12 mouse cellular contexts compared by ENCODE assay signal in genomic region chr1:39754224-39754957, GRCm38 (mm10). TPM values are rescaled to one million over a fixed set of nuclear protein-coding genes. Genes with fewer than 3 reads are reported as not detected.
DNase-seq lines count a peak whose midpoint lies in the region; ATAC-seq lines count a peak whose summit lies in the region.
"Had no signal": no experiment of that assay in that cellular context is flagged by ENCODE, and none has a peak within 500 bp of the region (broad histone marks: within the 10 kb centered on the region; RNA-seq: fewer than 3 reads in every experiment).

No protein-coding gene starts in this region.

- peak overlapping the region; percentile 24 for H3K27ac ChIP-seq in liver, embryonic 13.5 days
- H3K27ac ChIP-seq in hindbrain, embryonic 11.5 days (ENCODE audit: low read depth, low read length), result no peak overlapping the region
- H3K27ac ChIP-seq: midbrain, embryonic 10.5 days had no signal

- H3K36me3 ChIP-seq in liver, embryonic 13.5 days, result no peaks in the 10 kb centered on the region
- H3K36me3 ChIP-seq in hindbrain, embryonic 11.5 days (ENCODE audit: control insufficient read depth, insufficient read depth, low read length), result no peaks in the 10 kb centered on the region
- H3K36me3 ChIP-seq: midbrain, embryonic 10.5 days had no signal

- ATAC-seq in liver, embryonic 13.5 days (ENCODE audit: low read depth), result peak; percentile 84
- no peak for ATAC-seq in hindbrain, embryonic 11.5 days (ENCODE audit: low FRiP score)

- DNase-seq in spleen, postnatal 36 days (ENCODE audit: low spot score in 2 of 2), result peak; percentile 10 to 19
- DNase-seq in spleen, adult 18-20 months, result no peak
- peak; percentile 81 for DNase-seq in gonadal fat pad, adult 2 months (ENCODE audit: low read depth)
- peak; percentile 41 for DNase-seq in liver, embryonic 13.5 days
- peak; percentile 62 for DNase-seq in skeletal muscle tissue, adult 2 months (ENCODE audit: low read depth, low spot score)
- DNase-seq in left cerebral cortex, postnatal 36 days (ENCODE audit: low spot score in 2 of 2), result no peak
- DNase-seq in kidney, postnatal 25 days, result no peak
- DNase-seq in hindbrain, embryonic 11.5 days (ENCODE audit: low spot score), result no peak
- DNase-seq: embryo, embryonic 11 days; thymus, postnatal 4 days had no signal

- no peaks in the 10 kb centered on the region for H3K9me3 ChIP-seq in liver, embryonic 13.5 days (replicated peaks)
- no peaks in the 10 kb centered on the region for H3K9me3 ChIP-seq in hindbrain, embryonic 11.5 days (ENCODE audit: control insufficient read depth, low read length)
- H3K9me3 ChIP-seq: midbrain, embryonic 10.5 days had no signal

- peaks cover 31% of the 10 kb centered on the region for H3K4me1 ChIP-seq in liver, embryonic 13.5 days (replicated peaks)
- no peaks in the 10 kb centered on the region; the same call in 1 of the 2 replicates for H3K4me1 ChIP-seq in hindbrain, embryonic 11.5 days (replicated peaks; ENCODE audit: control insufficient read depth, insufficient read depth, low read length)

- 22% methylated on average over 13 of the region's 13 CpGs for WGBS in liver, embryonic 13.5 days (ENCODE audit: insufficient replicate concordance)
- WGBS in hindbrain, embryonic 11.5 days, result 84% methylated on average over 13 of the region's 13 CpGs

- H3K27me3 ChIP-seq in liver, embryonic 13.5 days, result no peaks in the 10 kb centered on the region
- no peaks in the 10 kb centered on the region for H3K27me3 ChIP-seq in hindbrain, embryonic 11.5 days (ENCODE audit: control insufficient read depth, insufficient read depth, low read length)

- no peak overlapping the region for H3K9ac ChIP-seq in liver, embryonic 13.5 days
- H3K9ac ChIP-seq in hindbrain, embryonic 11.5 days (ENCODE audit: low read depth, low read length), result no peak overlapping the region

- intact Hi-C loops in left cerebral cortex, postnatal 36 days (cut with DNase I), result no loop called here

- peak overlapping the region; percentile 21; the same call in 1 of the 2 replicates for H3K4me2 ChIP-seq in liver, embryonic 13.5 days
- H3K4me2 ChIP-seq in hindbrain, embryonic 11.5 days (replicated peaks; ENCODE audit: low read depth, low read length), result no peak overlapping the region

- no peak overlapping the region for H3K4me3 ChIP-seq in liver, embryonic 13.5 days (replicated peaks)
- H3K4me3 ChIP-seq in hindbrain, embryonic 11.5 days (ENCODE audit: low read depth, low read length), result no peak overlapping the region
- H3K4me3 ChIP-seq: midbrain, embryonic 10.5 days had no signal

RNA-seq across cellular contexts. Expression of gene Rfx8, which starts 33.6 kb away (rescaled TPM):
- 0.23 and 0.44 TPM in 2 replicates for polyA plus RNA-seq in gonadal fat pad, adult 2 months (2012; rRNA removed)
- 0.06 and 0.08 TPM in 2 replicates for polyA plus RNA-seq in liver, embryonic 13.5 days (2015; fragmentation: Nextera tagmentation; extraction: Ambion mirVana)
- total RNA-seq in left cerebral cortex, postnatal 36 days (2021), result under 1 TPM in 1 of 2 experiments, not detected in 1; 0.32 TPM
- 0.31 and 0.42 TPM in 2 replicates for polyA plus RNA-seq in hindbrain, embryonic 11.5 days (2014; fragmentation: Nextera tagmentation; extraction: Ambion mirVana)

RNA-seq across cellular contexts. Expression of gene Gm3646, which starts 50.7 kb away (rescaled TPM):
- not detected in 2 replicates for polyA plus RNA-seq in gonadal fat pad, adult 2 months (2012; rRNA removed)
- polyA plus RNA-seq in liver, embryonic 13.5 days (2015; fragmentation: Nextera tagmentation; extraction: Ambion mirVana), result not detected in 2 replicates
- total RNA-seq in left cerebral cortex, postnatal 36 days (2021), result not detected
- polyA plus RNA-seq in hindbrain, embryonic 11.5 days (2014; fragmentation: Nextera tagmentation; extraction: Ambion mirVana), result not detected in 2 replicates
- polyA plus RNA-seq: kidney, embryonic 16.5 days; midbrain, embryonic 10.5 days had no signal

Comparison
In these comparisons a context has a peak if more than half of its experiments do, and no peak if none do; other contexts are left out.
1. DNase-seq: peak in spleen, postnatal 36 days (2 of 2), gonadal fat pad, adult 2 months (single experiment), liver, embryonic 13.5 days (single experiment) and skeletal muscle tissue, adult 2 months (single experiment); none in spleen, adult 18-20 months (0 of 2), left cerebral cortex, postnatal 36 days (0 of 2), kidney, postnatal 25 days (0 of 2) and hindbrain, embryonic 11.5 days (single experiment).